In genomic region chr2:92092817-92093216, GRCm38 (mm10) we compare ENCODE assay signal across 8 mouse cellular contexts. TPM values are rescaled to one million over a fixed set of nuclear protein-coding genes. Genes with fewer than 3 reads are reported as not detected.
DNase-seq lines count a peak whose midpoint lies in the region; ATAC-seq and TF ChIP-seq lines count a peak whose summit lies in the region.

Gene Phf21a, plus strand, starts transcription at chr2:92093117.

- H3K27me3 ChIP-seq in kidney, embryonic 14.5 days (ENCODE audit: control insufficient read depth, insufficient read depth, low read length), result no peaks in the 10 kb centered on the region
- no peaks in the 10 kb centered on the region for H3K27me3 ChIP-seq in hindbrain, embryonic 16.5 days (replicated peaks; ENCODE audit: control insufficient read depth, insufficient read depth, low read length)
- H3K27me3 ChIP-seq in midbrain, embryonic 13.5 days, result no peaks in the 10 kb centered on the region

- no peaks in the 10 kb centered on the region for H3K36me3 ChIP-seq in kidney, embryonic 14.5 days (ENCODE audit: control insufficient read depth, insufficient read depth, low read length)
- H3K36me3 ChIP-seq in hindbrain, embryonic 16.5 days (ENCODE audit: control insufficient read depth, insufficient read depth, low read length), result no peaks in the 10 kb centered on the region
- no peaks in the 10 kb centered on the region for H3K36me3 ChIP-seq in midbrain, embryonic 13.5 days

- H3K27ac ChIP-seq in kidney, embryonic 14.5 days (ENCODE audit: low read depth, low read length), result no peak within 1 kb of the TSS
- H3K27ac ChIP-seq in gastrocnemius, adult 2 months, result no peak within 1 kb of the TSS
- H3K27ac ChIP-seq in hindbrain, embryonic 16.5 days (ENCODE audit: low read depth, low read length), result no peak within 1 kb of the TSS
- no peak within 1 kb of the TSS for H3K27ac ChIP-seq in midbrain, embryonic 13.5 days

- 68% methylated on average over 2 of the region's 2 CpGs for WGBS in kidney, embryonic 14.5 days
- WGBS in hindbrain, embryonic 16.5 days, result 76% methylated on average over 2 of the region's 2 CpGs
- 88% methylated on average over 2 of the region's 2 CpGs for WGBS in midbrain, embryonic 13.5 days

- H3K4me2 ChIP-seq in kidney, embryonic 14.5 days (replicated peaks; ENCODE audit: low read depth, low read length), result no peak within 1 kb of the TSS
- H3K4me2 ChIP-seq in hindbrain, embryonic 16.5 days (ENCODE audit: low read length), result no peak within 1 kb of the TSS
- H3K4me2 ChIP-seq in midbrain, embryonic 13.5 days (replicated peaks), result no peak within 1 kb of the TSS

- no peaks in the 10 kb centered on the region for H3K9me3 ChIP-seq in kidney, embryonic 14.5 days (ENCODE audit: control insufficient read depth, low read length)
- no peaks in the 10 kb centered on the region for H3K9me3 ChIP-seq in hindbrain, embryonic 16.5 days (ENCODE audit: control insufficient read depth, low read length)
- H3K9me3 ChIP-seq in midbrain, embryonic 13.5 days, result no peaks in the 10 kb centered on the region

- H3K4me1 ChIP-seq in kidney, embryonic 14.5 days (ENCODE audit: control insufficient read depth, insufficient read depth, low read length), result no peaks in the 10 kb centered on the region
- no peaks in the 10 kb centered on the region for H3K4me1 ChIP-seq in hindbrain, embryonic 16.5 days (ENCODE audit: control insufficient read depth, insufficient read depth, low read depth, low read length)
- H3K4me1 ChIP-seq in midbrain, embryonic 13.5 days (replicated peaks), result no peaks in the 10 kb centered on the region

- ATAC-seq in kidney, embryonic 14.5 days (ENCODE audit: low FRiP score, low TSS enrichment), result no peak
- ATAC-seq in hindbrain, embryonic 16.5 days, result no peak
- ATAC-seq in midbrain, embryonic 13.5 days, result no peak

- no peak for DNase-seq in kidney, postnatal 36 days
- DNase-seq in adrenal gland, adult 2 months, result no peak
- no peak for DNase-seq in gastrocnemius, adult 2 months
- no peak for DNase-seq in yolk sac, embryonic 10.5 days (ENCODE audit: low spot score)
- DNase-seq in thymus, postnatal 25 days, result no peak

- no peak within 1 kb of the TSS for H3K4me3 ChIP-seq in kidney, embryonic 14.5 days (ENCODE audit: low read length)
- H3K4me3 ChIP-seq in gastrocnemius, adult 2 months, result no peak within 1 kb of the TSS
- no peak within 1 kb of the TSS for H3K4me3 ChIP-seq in hindbrain, embryonic 16.5 days (ENCODE audit: low read length)
- no peak within 1 kb of the TSS for H3K4me3 ChIP-seq in midbrain, embryonic 13.5 days (replicated peaks)

- intact Hi-C loops in gastrocnemius, adult 2 months (cut with DNase I), result no loop called here

- no peak within 1 kb of the TSS for H3K9ac ChIP-seq in kidney, embryonic 14.5 days (ENCODE audit: low read depth, low read length)
- H3K9ac ChIP-seq in hindbrain, embryonic 16.5 days (ENCODE audit: low read depth, low read length), result no peak within 1 kb of the TSS
- no peak within 1 kb of the TSS for H3K9ac ChIP-seq in midbrain, embryonic 13.5 days (replicated peaks)

- no peak for TF ChIP-seq CTCF in gastrocnemius, adult 2 months (IDR thresholded peaks at IDR 0.05)

RNA-seq across cellular contexts. Expression of gene Phf21a, which starts in this region (rescaled TPM):
- 25.3 and 36.3 TPM in 2 replicates for polyA plus RNA-seq in kidney, embryonic 14.5 days (2014; fragmentation: Nextera tagmentation; extraction: Ambion mirVana)
- total RNA-seq in adrenal gland, adult 2 months (2021), result 10 to 100 TPM; 66.5 to 82.4 TPM
- 24.4 and 27.2 TPM in 2 replicates for polyA plus RNA-seq in adrenal gland, adult 2 months (2012; rRNA removed)
- total RNA-seq in gastrocnemius, adult 2 months (2021), result 10 to 100 TPM; 23.5 to 25.1 TPM
- 30.6 and 34.9 TPM in 2 replicates for polyA plus RNA-seq in hindbrain, embryonic 16.5 days (2015; fragmentation: Nextera tagmentation; extraction: Ambion mirVana)
- 44.6 and 48.8 TPM in 2 replicates for polyA plus RNA-seq in midbrain, embryonic 13.5 days (2015; fragmentation: Nextera tagmentation; extraction: Ambion mirVana)
